Mouse (Mus musculus): ENCODE results near the gene Kcnmb3. TPM values are rescaled to one million over a fixed set of nuclear protein-coding genes. Genes with fewer than 3 reads are reported as not detected.

Gene Kcnmb3
- total and polyA plus RNA-seq, 3 experiments, result not detected

- Histone ChIP-seq H3K27ac (ENCODE audit: control insufficient read depth, low read depth, low read length) (no peak overlapping the region), H3K4me1 (ENCODE audit: control insufficient read depth in 1 of 2, insufficient read depth in 2 of 2, low read length in 2 of 2) (no peaks in the 10 kb centered on the region), H3K9me3 (replicated peaks; ENCODE audit: insufficient read depth, low read length) (no peaks in the 10 kb centered on the region), H3K27me3 (ENCODE audit: control insufficient read depth in 1 of 2, insufficient read depth in 2 of 2, low read length in 2 of 2) (no peaks in the 10 kb centered on the region), H3K79me2 (ENCODE audit: control insufficient read depth, insufficient read depth, low read length, poor library complexity) (no peaks in the 10 kb centered on the region), H3K9ac (ENCODE audit: control insufficient read depth, low read depth, low read length, poor library complexity, severe bottlenecking) (no peak overlapping the region), H3K4me3 (ENCODE audit: control insufficient read depth in 1 of 2, insufficient read depth in 1 of 2, low read depth in 2 of 2, low read length in 2 of 2) (no peak overlapping the region), H3K36me3 (ENCODE audit: control insufficient read depth in 1 of 2, insufficient read depth in 2 of 2, low read length in 2 of 2) (no peaks in the 10 kb centered on the region)
- TF ChIP-seq EP300 (IDR thresholded peaks at IDR 0.05; ENCODE audit: low read depth in 1 of 2, low read length in 2 of 2) (no peak), RCOR1 (IDR thresholded peaks at IDR 0.05; ENCODE audit: low read depth, low read length) (no peak), CTCF (IDR thresholded peaks at IDR 0.05 in 2 of 3, conservative IDR thresholded peaks at IDR 0.05 in 1 of 3; ENCODE audit: control insufficient read depth in 1 of 3, insufficient read depth in 1 of 3, low read depth in 2 of 3, low read length in 3 of 3, poor library complexity in 1 of 3, severe bottlenecking in 1 of 3) (no peak), BHLHE40 (IDR thresholded peaks at IDR 0.05; ENCODE audit: borderline replicate concordance, low read depth, low read length) (no peak), ZMIZ1 (IDR thresholded peaks at IDR 0.05; ENCODE audit: low read depth, low read length) (no peak), MYB (IDR thresholded peaks at IDR 0.05; ENCODE audit: low read depth, low read length) (no peak), RAD21 (IDR thresholded peaks at IDR 0.05; ENCODE audit: low read depth, low read length) (no peak), POLR2A (IDR thresholded peaks at IDR 0.05; ENCODE audit: control insufficient read depth in 1 of 2, insufficient read depth in 1 of 2, low read depth in 1 of 2, low read length in 2 of 2, poor library complexity in 1 of 2) (no peak), POLR2AphosphoS5 (IDR thresholded peaks at IDR 0.05; ENCODE audit: borderline replicate concordance, low read depth, low read length) (no peak), UBTF (IDR thresholded peaks at IDR 0.05; ENCODE audit: borderline replicate concordance, insufficient read depth, low read depth, low read length) (no peak), TAL1 (IDR thresholded peaks at IDR 0.05; ENCODE audit: low read length) (no peak), HCFC1 (IDR thresholded peaks at IDR 0.05; ENCODE audit: low read depth, low read length) (no peak), CHD2 (IDR thresholded peaks at IDR 0.05; ENCODE audit: low read length) (no peak), ETS1 (IDR thresholded peaks at IDR 0.05; ENCODE audit: low read depth, low read length) (no peak), POLR2AphosphoS2 (IDR thresholded peaks at IDR 0.05; ENCODE audit: low read length) (no peak), JUND (IDR thresholded peaks at IDR 0.05; ENCODE audit: low read depth, low read length) (no peak)
- no peak for DNase-seq (ENCODE audit: low read depth, low spot score)
Observed at GRCm38 (mm10) chr3:32473184-32473583, 18.8 kb downstream of the Kcnmb3 start.

- no peak overlapping the region for H3K4me3 ChIP-seq (ENCODE audit: control insufficient read depth in 1 of 2, insufficient read depth in 1 of 2, low read depth in 2 of 2, low read length in 2 of 2)
- no peak overlapping the region for H3K9ac ChIP-seq (ENCODE audit: control insufficient read depth, low read depth, low read length, poor library complexity, severe bottlenecking)
Observed at GRCm38 (mm10) chr3:32472191-32472900, 19.7 kb downstream of the Kcnmb3 start.

More at GRCm38 (mm10) chr3:32472191-32472900, 19.7 kb downstream of the Kcnmb3 start:
- Histone ChIP-seq H3K36me3 (ENCODE audit: control insufficient read depth in 1 of 2, insufficient read depth in 2 of 2, low read length in 2 of 2) (no peaks in the 10 kb centered on the region), H3K27me3 (ENCODE audit: control insufficient read depth in 1 of 2, insufficient read depth in 2 of 2, low read length in 2 of 2) (no peaks in the 10 kb centered on the region), H3K79me2 (ENCODE audit: control insufficient read depth, insufficient read depth, low read length, poor library complexity) (no peaks in the 10 kb centered on the region), H3K9me3 (replicated peaks; ENCODE audit: insufficient read depth, low read length) (no peaks in the 10 kb centered on the region), H3K4me1 (ENCODE audit: control insufficient read depth in 1 of 2, insufficient read depth in 2 of 2, low read length in 2 of 2) (no peaks in the 10 kb centered on the region), H3K27ac (ENCODE audit: control insufficient read depth, low read depth, low read length) (no peak overlapping the region)
- TF ChIP-seq CHD1 (IDR thresholded peaks at IDR 0.05; ENCODE audit: low read depth, low read length) (no peak), E2F4 (IDR thresholded peaks at IDR 0.05; ENCODE audit: borderline replicate concordance, low read depth, low read length) (no peak), POLR2AphosphoS2 (IDR thresholded peaks at IDR 0.05; ENCODE audit: low read length) (no peak), CHD2 (IDR thresholded peaks at IDR 0.05; ENCODE audit: low read length) (no peak), ETS1 (IDR thresholded peaks at IDR 0.05; ENCODE audit: low read depth, low read length) (no peak), MXI1 (IDR thresholded peaks at IDR 0.05; ENCODE audit: low read depth, low read length) (no peak), JUND (IDR thresholded peaks at IDR 0.05; ENCODE audit: low read depth, low read length) (no peak), HCFC1 (IDR thresholded peaks at IDR 0.05; ENCODE audit: low read depth, low read length) (no peak), ZKSCAN1 (IDR thresholded peaks at IDR 0.05; ENCODE audit: low read depth, low read length) (no peak), TBP (IDR thresholded peaks at IDR 0.05; ENCODE audit: low read depth, low read length) (no peak), MYC (IDR thresholded peaks at IDR 0.05; ENCODE audit: low read depth, low read length) (no peak), CTCF (IDR thresholded peaks at IDR 0.05 in 2 of 3, conservative IDR thresholded peaks at IDR 0.05 in 1 of 3; ENCODE audit: control insufficient read depth in 1 of 3, insufficient read depth in 1 of 3, low read depth in 2 of 3, low read length in 3 of 3, poor library complexity in 1 of 3, severe bottlenecking in 1 of 3) (no peak), POLR2AphosphoS5 (IDR thresholded peaks at IDR 0.05; ENCODE audit: borderline replicate concordance, low read depth, low read length) (no peak), MAFK (IDR thresholded peaks at IDR 0.05; ENCODE audit: borderline replicate concordance, low read depth, low read length) (no peak), MAX (IDR thresholded peaks at IDR 0.05; ENCODE audit: low read length) (no peak), NELFE (IDR thresholded peaks at IDR 0.05; ENCODE audit: low read depth, low read length) (no peak), ZMIZ1 (IDR thresholded peaks at IDR 0.05; ENCODE audit: low read depth, low read length) (no peak), SMC3 (IDR thresholded peaks at IDR 0.05; ENCODE audit: low read depth, low read length) (no peak), POLR2A (IDR thresholded peaks at IDR 0.05; ENCODE audit: control insufficient read depth in 1 of 2, insufficient read depth in 1 of 2, low read depth in 1 of 2, low read length in 2 of 2, poor library complexity in 1 of 2) (no peak)
- no peak for DNase-seq (ENCODE audit: low read depth, low spot score)

Data from MEL (cell line).